Mouse (Mus musculus): ENCODE data around the gene Zc3hav1l. TPM values are rescaled to one million over a fixed set of nuclear protein-coding genes. Genes with fewer than 3 reads are reported as not detected.

The Zc3hav1l gene
- polyA plus RNA-seq, 1 experiment from 2014 or later, result 4.8 TPM

- Histone ChIP-seq H3K36me3 (ENCODE audit: control insufficient read depth, insufficient read depth, low read length) (peaks cover 15% of the 10 kb centered on the region; the same call in 1 of the 2 replicates), H3K4me2 (ENCODE audit: low read depth, low read length) (no peak overlapping the region), H3K9me3 (ENCODE audit: control insufficient read depth, low read length) (no peaks in the 10 kb centered on the region), H3K9ac (ENCODE audit: low read depth, low read length) (no peak overlapping the region), H3K27ac (ENCODE audit: low read length) (no peak overlapping the region), H3K4me3 (ENCODE audit: low read length) (no peak overlapping the region), H3K27me3 (replicated peaks; ENCODE audit: control insufficient read depth, insufficient read depth, low read length) (no peaks in the 10 kb centered on the region), H3K4me1 (ENCODE audit: control insufficient read depth, insufficient read depth, low read length) (no peaks in the 10 kb centered on the region)
- 76% methylated on average over 3 of the region's 3 CpGs for WGBS
- no peak for ATAC-seq
Observed at GRCm38 (mm10) chr6:38293708-38294107, 5.4 kb downstream of the Zc3hav1l start.

GRCm38 (mm10) chr6:38292871-38293646, 6.0 kb downstream of the Zc3hav1l start:
- H3K4me2 ChIP-seq (ENCODE audit: low read depth, low read length), result no peak overlapping the region
- no peak for ATAC-seq
- H3K9ac ChIP-seq (ENCODE audit: low read depth, low read length), result no peak overlapping the region
- H3K36me3 ChIP-seq (ENCODE audit: control insufficient read depth, insufficient read depth, low read length), result peaks cover 15% of the 10 kb centered on the region; the same call in 1 of the 2 replicates
- no peak overlapping the region for H3K4me3 ChIP-seq (ENCODE audit: low read length)
- H3K4me1 ChIP-seq (ENCODE audit: control insufficient read depth, insufficient read depth, low read length), result no peaks in the 10 kb centered on the region
- H3K27me3 ChIP-seq (replicated peaks; ENCODE audit: control insufficient read depth, insufficient read depth, low read length), result no peaks in the 10 kb centered on the region
- WGBS, result 65% methylated on average over 11 of the region's 11 CpGs
- H3K9me3 ChIP-seq (ENCODE audit: control insufficient read depth, low read length), result no peaks in the 10 kb centered on the region
- H3K27ac ChIP-seq (ENCODE audit: low read length), result no peak overlapping the region

GRCm38 (mm10) chr6:38284422-38284821, 14.6 kb downstream of the Zc3hav1l start:
- Histone ChIP-seq H3K36me3 (ENCODE audit: control insufficient read depth, insufficient read depth, low read length) (peaks cover 17% of the 10 kb centered on the region), H3K4me2 (ENCODE audit: low read depth, low read length) (no peak overlapping the region), H3K9me3 (ENCODE audit: control insufficient read depth, low read length) (peaks cover 5% of the 10 kb centered on the region), H3K27ac (ENCODE audit: low read length) (no peak overlapping the region), H3K4me3 (ENCODE audit: low read length) (no peak overlapping the region), H3K9ac (ENCODE audit: low read depth, low read length) (no peak overlapping the region), H3K27me3 (replicated peaks; ENCODE audit: control insufficient read depth, insufficient read depth, low read length) (no peaks in the 10 kb centered on the region), H3K4me1 (ENCODE audit: control insufficient read depth, insufficient read depth, low read length) (no peaks in the 10 kb centered on the region)
- WGBS, result 98% methylated on average over 19 of the region's 19 CpGs
- ATAC-seq, result no peak

- 68% methylated on average over 7 of the region's 7 CpGs for WGBS
- no peaks in the 10 kb centered on the region for H3K27me3 ChIP-seq (replicated peaks; ENCODE audit: control insufficient read depth, insufficient read depth, low read length)
- H3K4me2 ChIP-seq (ENCODE audit: low read depth, low read length), result no peak overlapping the region
- no peaks in the 10 kb centered on the region for H3K36me3 ChIP-seq (ENCODE audit: control insufficient read depth, insufficient read depth, low read length)
- no peaks in the 10 kb centered on the region for H3K9me3 ChIP-seq (ENCODE audit: control insufficient read depth, low read length)
- H3K4me1 ChIP-seq (ENCODE audit: control insufficient read depth, insufficient read depth, low read length), result no peaks in the 10 kb centered on the region
- H3K27ac ChIP-seq (ENCODE audit: low read length), result no peak overlapping the region
- ATAC-seq, result no peak
- no peak overlapping the region for H3K4me3 ChIP-seq (ENCODE audit: low read length)
- no peak overlapping the region for H3K9ac ChIP-seq (ENCODE audit: low read depth, low read length)
Observed at GRCm38 (mm10) chr6:38264466-38264865, 34.6 kb downstream of the Zc3hav1l start.

- H3K4me1 ChIP-seq (ENCODE audit: control insufficient read depth, insufficient read depth, low read length), result no peaks in the 10 kb centered on the region
- H3K9ac ChIP-seq (ENCODE audit: low read depth, low read length), result no peak overlapping the region
- H3K27ac ChIP-seq (ENCODE audit: low read length), result no peak overlapping the region
- ATAC-seq, result no peak
- H3K27me3 ChIP-seq (replicated peaks; ENCODE audit: control insufficient read depth, insufficient read depth, low read length), result no peaks in the 10 kb centered on the region
- 61% methylated on average over 5 of the region's 5 CpGs for WGBS
- no peak overlapping the region for H3K4me2 ChIP-seq (ENCODE audit: low read depth, low read length)
- H3K36me3 ChIP-seq (ENCODE audit: control insufficient read depth, insufficient read depth, low read length), result no peaks in the 10 kb centered on the region
- H3K9me3 ChIP-seq (ENCODE audit: control insufficient read depth, low read length), result no peaks in the 10 kb centered on the region
- H3K4me3 ChIP-seq (ENCODE audit: low read length), result no peak overlapping the region
Observed at GRCm38 (mm10) chr6:38263393-38264159, 35.5 kb downstream of the Zc3hav1l start.

GRCm38 (mm10) chr6:38261877-38262276, 37.2 kb downstream of the Zc3hav1l start:
- ATAC-seq, result no peak
- no peaks in the 10 kb centered on the region for H3K27me3 ChIP-seq (replicated peaks; ENCODE audit: control insufficient read depth, insufficient read depth, low read length)
- no peaks in the 10 kb centered on the region for H3K4me1 ChIP-seq (ENCODE audit: control insufficient read depth, insufficient read depth, low read length)
- no peaks in the 10 kb centered on the region for H3K36me3 ChIP-seq (ENCODE audit: control insufficient read depth, insufficient read depth, low read length)
- no peak overlapping the region for H3K4me2 ChIP-seq (ENCODE audit: low read depth, low read length)
- WGBS, result 72% methylated on average over 4 of the region's 4 CpGs
- no peaks in the 10 kb centered on the region for H3K9me3 ChIP-seq (ENCODE audit: control insufficient read depth, low read length)
- no peak overlapping the region for H3K4me3 ChIP-seq (ENCODE audit: low read length)
- H3K27ac ChIP-seq (ENCODE audit: low read length), result no peak overlapping the region
- no peak overlapping the region for H3K9ac ChIP-seq (ENCODE audit: low read depth, low read length)

GRCm38 (mm10) chr6:38257506-38257905, 41.6 kb downstream of the Zc3hav1l start:
- no peak overlapping the region for H3K27ac ChIP-seq (ENCODE audit: low read length)
- 93% methylated on average over 8 of the region's 8 CpGs for WGBS
- no peak for ATAC-seq
- peaks cover 7% of the 10 kb centered on the region for H3K4me1 ChIP-seq (ENCODE audit: control insufficient read depth, insufficient read depth, low read length)
- H3K36me3 ChIP-seq (ENCODE audit: control insufficient read depth, insufficient read depth, low read length), result no peaks in the 10 kb centered on the region
- H3K27me3 ChIP-seq (replicated peaks; ENCODE audit: control insufficient read depth, insufficient read depth, low read length), result no peaks in the 10 kb centered on the region
- H3K4me2 ChIP-seq (ENCODE audit: low read depth, low read length), result no peak overlapping the region
- H3K4me3 ChIP-seq (ENCODE audit: low read length), result no peak overlapping the region
- H3K9ac ChIP-seq (ENCODE audit: low read depth, low read length), result no peak overlapping the region
- no peaks in the 10 kb centered on the region for H3K9me3 ChIP-seq (ENCODE audit: control insufficient read depth, low read length)

GRCm38 (mm10) chr6:38256793-38257192, 42.3 kb downstream of the Zc3hav1l start:
- WGBS, result 83% methylated on average over 4 of the region's 4 CpGs
- ATAC-seq, result no peak
- peaks cover 13% of the 10 kb centered on the region for H3K4me1 ChIP-seq (ENCODE audit: control insufficient read depth, insufficient read depth, low read length)
- no peaks in the 10 kb centered on the region for H3K9me3 ChIP-seq (ENCODE audit: control insufficient read depth, low read length)
- no peak overlapping the region for H3K27ac ChIP-seq (ENCODE audit: low read length)
- H3K4me2 ChIP-seq (ENCODE audit: low read depth, low read length), result no peak overlapping the region
- no peak overlapping the region for H3K4me3 ChIP-seq (ENCODE audit: low read length)
- no peaks in the 10 kb centered on the region for H3K27me3 ChIP-seq (replicated peaks; ENCODE audit: control insufficient read depth, insufficient read depth, low read length)
- H3K9ac ChIP-seq (ENCODE audit: low read depth, low read length), result no peak overlapping the region
- no peaks in the 10 kb centered on the region for H3K36me3 ChIP-seq (ENCODE audit: control insufficient read depth, insufficient read depth, low read length)

- Histone ChIP-seq H3K4me1 (ENCODE audit: control insufficient read depth, insufficient read depth, low read length) (peaks cover 13% of the 10 kb centered on the region), H3K36me3 (ENCODE audit: control insufficient read depth, insufficient read depth, low read length) (no peaks in the 10 kb centered on the region), H3K27ac (ENCODE audit: low read length) (no peak overlapping the region), H3K27me3 (replicated peaks; ENCODE audit: control insufficient read depth, insufficient read depth, low read length) (no peaks in the 10 kb centered on the region), H3K9me3 (ENCODE audit: control insufficient read depth, low read length) (no peaks in the 10 kb centered on the region), H3K9ac (ENCODE audit: low read depth, low read length) (no peak overlapping the region), H3K4me2 (ENCODE audit: low read depth, low read length) (no peak overlapping the region), H3K4me3 (ENCODE audit: low read length) (no peak overlapping the region)
- WGBS, result 72% methylated on average over 2 of the region's 2 CpGs
- no peak for ATAC-seq
Observed at GRCm38 (mm10) chr6:38255794-38256193, 43.3 kb downstream of the Zc3hav1l start.
